Mouse (Mus musculus) left cerebral cortex, adult 2 months (tissue): ENCODE data around the gene Tnfaip2. TPM values are rescaled to one million over a fixed set of nuclear protein-coding genes. Genes with fewer than 3 reads are reported as not detected.

Experiments
- DNase-seq, 2 experiments: peaks; one replicate each; pipeline ENCODE4 v3.0.0; 2021 to 2022; ENCODE audit warnings: low spot score in 2 of 2, mixed read lengths in 1 of 2; ENCODE audit errors: extremely low spot score in 1 of 2
- H3K27ac ChIP-seq: fragments of 200-600 bp; 2 replicates; pipeline ENCODE4 v1.8.1; 2022
- H3K4me3 ChIP-seq: fragments of 200-600 bp; 2 replicates; pipeline ENCODE4 v1.8.1; 2022
- CTCF ChIP-seq: fragments of 200-600 bp; IDR thresholded peaks from 2 replicates; pipeline ENCODE4 v1.8.1; 2022; ENCODE audit warnings: antibody characterized with exemption, mild to moderate bottlenecking, moderate library complexity
- intact Hi-C: fragments of 180-260 bp; cut with DNase I; formaldehyde crosslinking; loops from one replicate; pipeline ENCODE4 v1.15.1; 2025
- total RNA-seq, 2 experiments: library from RNA; stranded (reverse); gene quantifications; 2 replicates each; pipeline ENCODE4 v1.2.3; 2021

Gene Tnfaip2
- total RNA-seq, 2 experiments from 2014 or later, result 0.82 to 0.84 TPM

DNA sequence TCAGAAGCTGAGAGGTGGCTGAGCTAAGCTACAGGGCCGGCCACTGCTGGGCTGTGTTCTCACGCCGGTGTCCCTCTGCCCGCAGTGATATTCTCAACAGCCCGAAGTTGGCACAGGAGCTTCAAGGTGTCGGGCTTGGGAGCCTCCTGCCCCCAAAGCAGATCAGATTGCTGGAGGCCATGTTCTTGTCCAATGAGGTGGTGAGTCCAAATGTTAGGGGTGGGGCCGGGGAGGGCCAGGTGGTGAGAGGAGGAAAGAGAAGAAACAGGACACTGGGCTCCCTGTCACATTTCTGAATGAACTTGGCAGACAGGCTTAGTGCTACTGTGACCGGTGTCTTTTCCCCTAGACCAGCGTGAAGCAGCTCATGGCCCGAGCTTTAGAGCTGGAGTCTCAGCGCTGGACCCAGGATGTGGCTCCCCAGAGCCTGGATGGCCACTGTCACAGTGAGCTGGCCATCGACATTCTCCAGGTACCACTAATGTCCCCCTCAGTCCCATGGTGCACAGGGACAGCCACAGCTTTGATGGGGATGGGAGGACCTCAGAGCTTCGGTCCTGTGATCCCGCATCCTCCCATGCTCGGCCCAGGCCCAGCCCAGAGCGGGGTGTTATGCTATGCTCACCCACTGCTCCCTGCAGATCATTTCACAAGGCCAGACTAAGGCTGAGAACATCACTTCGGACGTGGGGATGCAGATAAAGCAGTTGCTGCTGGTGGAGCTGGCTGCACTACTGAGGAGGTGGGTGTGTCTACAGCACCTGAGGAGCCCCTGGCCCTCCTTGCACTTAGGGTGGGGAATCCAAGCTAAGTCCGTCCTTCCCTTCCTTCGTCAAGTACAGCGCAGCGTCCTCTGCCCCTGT lies 5.9 kb downstream of the Tnfaip2 start:
- Histone ChIP-seq H3K4me3 (no peak overlapping the region), H3K27ac (no peak overlapping the region)
- TF ChIP-seq CTCF, result no peak
- intact Hi-C loops, result no loop called here
- no peak for DNase-seq

- no peak for TF ChIP-seq CTCF
- DNase-seq, result no peak
- intact Hi-C loops, result no loop called here
- Histone ChIP-seq H3K4me3 (no peak overlapping the region), H3K27ac (no peak overlapping the region)
Observed at GRCm38 (mm10) chr12:111448931-111449705, 6.8 kb downstream of the Tnfaip2 start.

DNA sequence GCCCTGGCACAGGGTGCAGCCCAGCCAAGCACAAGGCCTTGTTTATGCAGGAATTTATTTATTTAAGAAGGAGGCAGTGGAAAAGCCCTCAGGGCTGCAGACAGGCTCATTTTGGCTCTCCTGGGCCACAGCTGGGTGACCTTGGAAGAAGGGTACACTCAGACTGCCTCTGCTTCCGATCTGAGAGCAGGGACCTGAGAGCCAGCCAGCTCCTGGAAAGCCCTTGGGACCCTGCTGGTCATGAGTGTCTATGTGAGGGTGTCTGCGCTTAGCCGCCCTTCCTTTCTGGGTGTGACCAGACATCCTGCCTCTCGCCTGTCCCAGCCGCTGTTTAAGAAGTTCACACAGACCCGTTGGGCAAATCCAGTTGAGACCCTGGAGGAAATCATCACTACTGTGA lies 8.1 kb downstream of the Tnfaip2 start:
- no peak for DNase-seq
- Histone ChIP-seq H3K27ac (no peak overlapping the region), H3K4me3 (no peak overlapping the region)
- intact Hi-C loops, result no loop called here
- no peak for TF ChIP-seq CTCF

- DNase-seq, result no peak
- intact Hi-C loops, result no loop called here
- Histone ChIP-seq H3K4me3 (no peak overlapping the region), H3K27ac (no peak overlapping the region)
- TF ChIP-seq CTCF, result no peak
Observed at GRCm38 (mm10) chr12:111451561-111451960, 9.3 kb downstream of the Tnfaip2 start.

DNA sequence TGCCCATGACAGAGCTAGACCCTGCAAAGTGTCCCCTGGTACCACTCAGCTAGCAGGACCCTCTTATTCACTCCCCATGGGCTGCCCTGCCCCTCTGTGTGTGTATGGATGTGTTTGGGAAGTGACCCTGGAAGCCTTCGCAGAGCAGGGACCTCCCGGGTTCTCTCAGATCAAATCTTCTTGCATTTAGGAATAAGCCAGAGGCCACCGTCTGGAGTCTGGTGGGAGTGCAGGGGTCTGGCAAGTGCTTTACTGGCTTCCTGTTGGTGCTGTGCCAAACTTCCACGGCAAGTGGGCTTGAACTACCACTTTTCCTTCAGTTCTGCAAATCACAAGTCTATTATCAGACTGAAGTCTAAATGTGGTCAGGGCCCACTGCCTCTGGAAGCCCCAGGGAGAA lies 11.8 kb downstream of the Tnfaip2 start:
- Histone ChIP-seq H3K4me3 (no peak overlapping the region), H3K27ac (no peak overlapping the region)
- intact Hi-C loops, result no loop called here
- no peak for TF ChIP-seq CTCF
- no peak for DNase-seq

DNA sequence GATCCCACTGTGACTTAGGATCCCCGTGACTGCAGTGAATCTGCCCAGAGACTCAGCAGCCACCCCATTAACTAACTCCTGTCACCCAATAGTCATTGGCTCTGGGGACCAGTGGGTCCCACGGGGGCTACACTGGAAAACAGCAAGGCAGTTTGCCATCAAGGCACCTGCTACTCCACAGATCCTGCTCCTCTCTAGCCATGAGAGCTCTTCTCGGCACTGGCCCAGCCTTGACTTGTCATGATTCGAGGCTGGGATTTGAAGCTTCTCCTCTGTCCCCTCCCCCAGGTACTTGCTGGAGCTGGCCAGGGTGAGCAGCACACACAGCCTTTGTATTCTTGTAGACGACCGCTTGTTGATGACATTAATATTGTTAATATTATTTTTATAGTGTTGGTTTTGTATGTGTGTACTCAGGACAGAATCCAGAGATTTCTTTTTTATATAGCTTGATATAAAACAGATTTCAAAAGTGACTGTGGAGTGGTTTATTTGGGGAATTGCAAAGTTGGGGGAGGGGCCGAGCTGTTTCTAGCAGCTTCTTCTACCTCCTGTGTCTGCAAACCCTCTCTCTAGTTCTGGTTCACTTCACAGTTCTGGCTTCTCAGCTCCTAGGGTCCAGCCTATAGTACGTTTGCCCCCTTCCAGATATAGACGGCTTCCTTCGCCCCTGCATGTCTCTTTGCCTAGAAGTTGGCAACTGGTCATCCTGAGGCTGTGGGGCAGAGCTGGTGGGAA lies 12.4 kb downstream of the Tnfaip2 start:
- intact Hi-C loops, result no loop called here
- TF ChIP-seq CTCF, result no peak
- DNase-seq, result no peak

DNA sequence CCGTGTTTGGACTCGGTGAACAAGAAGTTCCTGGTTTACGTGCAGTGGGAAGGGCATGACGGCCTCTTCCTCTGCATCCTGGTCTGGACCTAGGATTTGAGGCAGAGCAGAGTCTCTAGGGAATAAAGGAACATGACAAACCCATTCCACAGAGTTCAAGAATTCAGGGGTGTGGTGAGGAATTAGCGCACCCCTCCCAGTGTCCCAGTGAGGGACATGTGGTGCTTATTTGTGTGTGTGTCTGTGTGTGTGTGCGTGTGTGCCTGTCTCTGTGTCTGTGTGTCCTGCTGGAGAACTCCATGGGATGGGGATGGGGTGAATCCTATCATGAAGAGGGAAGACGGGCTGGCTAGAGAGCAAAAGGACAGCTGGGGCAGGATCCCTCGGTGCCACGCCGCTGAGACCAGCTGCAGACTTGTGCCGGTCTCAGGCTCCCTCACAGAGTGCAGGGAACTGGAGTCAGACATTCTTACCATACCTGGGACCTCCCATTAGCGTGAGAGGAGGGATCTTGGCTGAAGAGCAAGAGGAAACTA lies 13.1 kb downstream of the Tnfaip2 start:
- Histone ChIP-seq H3K27ac (no peak overlapping the region), H3K4me3 (no peak overlapping the region)
- DNase-seq, result no peak
- no peak for TF ChIP-seq CTCF
- intact Hi-C loops, result no loop called here

More for the DNA sequence above, 12.4 kb downstream of the Tnfaip2 start:
- no peak overlapping the region for H3K27ac ChIP-seq
- H3K4me3 ChIP-seq, result no peak overlapping the region

DNA sequence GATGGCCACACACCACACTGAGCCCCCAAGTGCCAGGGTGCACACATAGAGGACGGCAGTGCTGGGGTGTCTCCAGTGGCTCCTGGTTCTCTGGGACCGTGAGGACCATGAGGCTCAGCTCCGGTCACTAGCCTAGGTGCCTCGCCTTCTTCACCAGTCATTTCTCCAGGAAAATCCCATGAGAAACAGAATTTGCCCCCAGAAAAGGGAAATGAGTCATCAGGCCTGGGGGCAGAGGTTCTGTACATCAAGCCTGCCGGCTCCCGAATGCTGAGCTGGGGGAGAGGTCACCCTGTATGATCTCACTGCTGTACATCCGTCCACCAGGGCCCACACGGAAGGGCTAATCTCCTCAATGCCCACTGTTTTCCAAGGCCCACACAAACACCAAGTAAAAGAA lies 13.6 kb downstream of the Tnfaip2 start:
- no peak for DNase-seq
- no peak for TF ChIP-seq CTCF
- intact Hi-C loops, result no loop called here
- Histone ChIP-seq H3K27ac (no peak overlapping the region), H3K4me3 (no peak overlapping the region)

DNA sequence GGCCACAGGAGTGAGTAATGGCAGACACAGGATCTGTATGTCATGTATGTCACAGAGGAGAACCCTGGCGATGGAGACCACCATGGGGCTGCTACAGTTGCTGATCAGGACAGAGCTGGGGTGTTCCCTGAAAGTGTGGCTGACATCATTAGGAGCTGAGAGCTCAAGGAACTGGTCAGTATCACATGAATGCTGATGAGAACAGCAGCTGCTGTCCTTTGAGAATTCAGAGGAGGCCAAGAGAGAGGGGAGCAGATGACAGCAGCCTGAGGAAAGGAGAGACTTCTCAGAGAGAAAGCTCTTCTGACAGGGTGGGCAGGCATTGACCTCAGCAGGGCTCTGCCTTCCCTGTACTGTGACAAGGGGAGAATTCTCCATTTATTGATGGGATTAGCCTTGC lies 15.5 kb downstream of the Tnfaip2 start:
- no peak overlapping the region for H3K4me3 ChIP-seq
- no peak for DNase-seq
- no peak overlapping the region for H3K27ac ChIP-seq
- intact Hi-C loops, result no loop called here
- no peak for TF ChIP-seq CTCF

- TF ChIP-seq CTCF, result no peak
- intact Hi-C loops, result no loop called here
- Histone ChIP-seq H3K27ac (no peak overlapping the region), H3K4me3 (no peak overlapping the region)
- DNase-seq, result no peak
Observed at GRCm38 (mm10) chr12:111463570-111463969, 21.3 kb downstream of the Tnfaip2 start.

- no peak overlapping the region for H3K4me3 ChIP-seq
- no peak for DNase-seq
- H3K27ac ChIP-seq, result no peak overlapping the region
- intact Hi-C loops, result no loop called here
- TF ChIP-seq CTCF, result no peak
Observed at GRCm38 (mm10) chr12:111466369-111466768, 24.1 kb downstream of the Tnfaip2 start.
